Mouse (Mus musculus): ENCODE measurements around the gene Naa15. TPM values are rescaled to one million over a fixed set of nuclear protein-coding genes. Genes with fewer than 3 reads are reported as not detected.

Gene Naa15
- polyA plus RNA-seq, 1 experiment from 2014 or later, result 32.6 TPM

DNA sequence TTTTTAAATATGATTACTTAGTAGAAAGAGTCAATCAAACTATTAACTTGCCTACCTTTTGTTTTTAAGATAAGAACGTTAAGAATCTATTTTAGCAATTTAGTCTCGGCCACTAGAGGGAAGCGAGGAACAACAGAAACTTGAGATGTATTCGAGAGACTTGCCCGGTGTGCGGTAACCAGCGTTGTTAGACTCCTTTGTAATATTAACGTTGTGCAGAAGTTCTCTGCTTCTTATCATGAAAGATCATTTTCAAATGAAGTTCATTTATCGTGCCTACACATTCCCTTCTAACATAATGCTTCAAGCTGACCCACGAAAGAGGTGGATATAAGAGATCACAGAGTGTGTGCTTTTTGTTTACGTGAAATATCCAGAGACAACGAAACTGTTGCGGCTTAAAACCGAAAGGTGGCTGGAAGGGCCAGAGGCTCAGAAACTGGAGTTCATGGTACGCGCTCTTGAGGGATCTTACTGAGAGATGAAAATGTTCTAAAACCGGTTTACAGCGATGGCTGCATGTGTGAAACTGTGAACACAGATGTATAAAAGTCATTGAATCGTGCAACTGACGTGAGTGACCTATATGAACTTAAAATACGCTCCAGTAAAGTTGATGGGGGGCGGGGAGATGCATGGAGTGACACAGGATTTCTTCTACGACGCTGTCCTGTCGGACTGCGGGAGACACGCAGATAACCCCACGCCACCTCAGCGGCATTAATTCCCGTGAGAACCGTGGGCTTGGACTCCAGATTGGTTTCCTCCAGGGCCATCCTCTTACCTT lies 36.9 kb upstream of the Naa15 start:
- H3K4me3 ChIP-seq (ENCODE audit: low read length), result peak overlapping the region; percentile 27
- no peaks in the 10 kb centered on the region for H3K27me3 ChIP-seq (replicated peaks; ENCODE audit: control insufficient read depth, insufficient read depth, low read length)
- no peaks in the 10 kb centered on the region for H3K36me3 ChIP-seq (ENCODE audit: control insufficient read depth, insufficient read depth, low read length)
- H3K9ac ChIP-seq (ENCODE audit: low read depth, low read length), result peak overlapping the region; percentile 14; the same call in 1 of the 2 replicates
- no peaks in the 10 kb centered on the region for H3K4me1 ChIP-seq (ENCODE audit: control insufficient read depth, insufficient read depth, low read depth, low read length)
- no peaks in the 10 kb centered on the region for H3K9me3 ChIP-seq (ENCODE audit: control insufficient read depth, low read length)
- WGBS, result 49% methylated on average over 31 of the region's 31 CpGs
- ATAC-seq, result no peak
- H3K27ac ChIP-seq (ENCODE audit: low read depth, low read length), result no peak overlapping the region
- peak overlapping the region; percentile 51 for H3K4me2 ChIP-seq (ENCODE audit: low read length)

DNA sequence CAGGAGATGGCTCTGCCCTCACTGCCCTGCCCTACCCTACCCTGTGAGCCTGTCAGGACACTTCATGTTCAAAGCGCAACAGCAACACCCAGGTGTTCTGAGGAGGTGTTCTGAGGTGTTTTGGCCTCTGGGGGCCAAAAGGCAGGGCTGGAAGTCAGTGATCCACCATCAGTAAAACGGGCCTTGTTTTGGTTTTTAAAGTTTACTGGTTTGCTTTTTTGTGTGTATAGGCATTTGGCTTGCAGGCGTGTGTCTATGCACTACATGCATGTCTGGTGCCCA lies 36.3 kb upstream of the Naa15 start:
- ATAC-seq, result no peak
- H3K9ac ChIP-seq (ENCODE audit: low read depth, low read length), result no peak overlapping the region
- no peaks in the 10 kb centered on the region for H3K9me3 ChIP-seq (ENCODE audit: control insufficient read depth, low read length)
- no peaks in the 10 kb centered on the region for H3K27me3 ChIP-seq (replicated peaks; ENCODE audit: control insufficient read depth, insufficient read depth, low read length)
- H3K27ac ChIP-seq (ENCODE audit: low read depth, low read length), result no peak overlapping the region
- H3K4me3 ChIP-seq (ENCODE audit: low read length), result no peak overlapping the region
- no peaks in the 10 kb centered on the region for H3K4me1 ChIP-seq (ENCODE audit: control insufficient read depth, insufficient read depth, low read depth, low read length)
- no peaks in the 10 kb centered on the region for H3K36me3 ChIP-seq (ENCODE audit: control insufficient read depth, insufficient read depth, low read length)
- H3K4me2 ChIP-seq (ENCODE audit: low read length), result peak overlapping the region; percentile 51
- 85% methylated on average over 3 of the region's 3 CpGs for WGBS

DNA sequence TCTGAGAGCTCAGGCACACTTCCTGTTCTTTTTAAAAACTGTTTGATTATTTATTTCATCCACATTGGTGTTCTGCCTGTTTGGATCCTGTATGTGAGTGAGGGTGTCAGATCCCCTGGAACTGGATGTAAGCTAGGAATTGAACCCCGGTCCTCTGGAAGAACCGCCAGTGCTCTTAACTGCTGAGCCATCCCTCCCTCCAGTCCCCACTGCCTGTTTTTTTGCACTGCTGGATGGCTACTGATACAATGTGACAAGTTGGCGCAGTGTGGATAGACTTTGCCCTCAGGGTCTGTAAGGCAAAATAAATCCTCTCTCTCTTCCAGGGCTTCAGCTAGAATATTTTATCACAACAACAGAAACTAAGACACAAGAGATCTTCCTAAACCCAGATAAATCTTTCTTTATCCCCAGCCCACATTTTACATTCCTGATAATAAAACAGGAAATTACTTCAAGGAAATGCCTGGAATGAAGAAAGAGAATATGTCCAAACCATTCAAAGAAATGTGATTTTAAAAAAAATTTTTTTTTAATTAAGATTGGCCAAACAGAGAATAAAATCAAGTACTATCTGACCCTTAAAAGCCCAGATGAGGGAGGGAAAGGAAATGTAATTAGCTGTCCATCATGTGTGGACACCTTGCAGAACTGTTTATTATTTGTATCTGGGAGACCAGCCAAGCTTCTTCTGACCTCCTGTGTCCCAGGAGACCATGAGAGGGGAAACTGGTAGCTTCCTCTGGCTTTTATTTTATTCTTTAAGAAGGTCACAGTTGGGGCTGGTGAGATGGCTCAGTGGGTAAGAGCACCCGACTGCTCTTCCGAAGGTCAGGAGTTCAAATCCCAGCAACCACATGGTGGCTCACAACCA lies 34.9 kb upstream of the Naa15 start:
- H3K4me2 ChIP-seq (ENCODE audit: low read length), result no peak overlapping the region
- H3K36me3 ChIP-seq (ENCODE audit: control insufficient read depth, insufficient read depth, low read length), result no peaks in the 10 kb centered on the region
- no peaks in the 10 kb centered on the region for H3K9me3 ChIP-seq (ENCODE audit: control insufficient read depth, low read length)
- H3K4me3 ChIP-seq (ENCODE audit: low read length), result no peak overlapping the region
- no peak for ATAC-seq
- H3K4me1 ChIP-seq (ENCODE audit: control insufficient read depth, insufficient read depth, low read depth, low read length), result no peaks in the 10 kb centered on the region
- H3K27ac ChIP-seq (ENCODE audit: low read depth, low read length), result no peak overlapping the region
- 66% methylated on average over 5 of the region's 5 CpGs for WGBS
- no peak overlapping the region for H3K9ac ChIP-seq (ENCODE audit: low read depth, low read length)
- H3K27me3 ChIP-seq (replicated peaks; ENCODE audit: control insufficient read depth, insufficient read depth, low read length), result no peaks in the 10 kb centered on the region

DNA sequence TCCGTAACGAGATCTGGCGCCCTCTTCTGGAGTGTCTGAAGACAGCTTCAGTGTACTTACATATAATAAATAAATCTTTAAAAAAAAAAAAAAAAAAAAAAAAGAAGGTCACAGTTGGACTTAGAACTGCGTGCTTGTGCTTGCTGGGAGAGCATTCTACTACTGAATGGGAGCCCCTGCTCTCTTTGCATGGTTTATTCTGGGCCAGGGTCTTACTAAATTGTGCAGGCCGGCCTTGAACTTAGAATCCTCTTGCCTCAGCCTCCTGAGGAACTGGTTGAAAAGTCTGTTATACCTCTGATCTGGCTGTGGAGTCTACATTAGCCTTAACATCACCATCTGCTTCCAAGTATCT lies 34.3 kb upstream of the Naa15 start:
- Histone ChIP-seq H3K4me2 (ENCODE audit: low read length) (no peak overlapping the region), H3K9ac (ENCODE audit: low read depth, low read length) (no peak overlapping the region), H3K4me3 (ENCODE audit: low read length) (no peak overlapping the region), H3K9me3 (ENCODE audit: control insufficient read depth, low read length) (no peaks in the 10 kb centered on the region), H3K4me1 (ENCODE audit: control insufficient read depth, insufficient read depth, low read depth, low read length) (no peaks in the 10 kb centered on the region), H3K27me3 (replicated peaks; ENCODE audit: control insufficient read depth, insufficient read depth, low read length) (no peaks in the 10 kb centered on the region), H3K27ac (ENCODE audit: low read depth, low read length) (no peak overlapping the region), H3K36me3 (ENCODE audit: control insufficient read depth, insufficient read depth, low read length) (no peaks in the 10 kb centered on the region)
- no peak for ATAC-seq
- WGBS, result 77% methylated on average over 2 of the region's 5 CpGs

DNA sequence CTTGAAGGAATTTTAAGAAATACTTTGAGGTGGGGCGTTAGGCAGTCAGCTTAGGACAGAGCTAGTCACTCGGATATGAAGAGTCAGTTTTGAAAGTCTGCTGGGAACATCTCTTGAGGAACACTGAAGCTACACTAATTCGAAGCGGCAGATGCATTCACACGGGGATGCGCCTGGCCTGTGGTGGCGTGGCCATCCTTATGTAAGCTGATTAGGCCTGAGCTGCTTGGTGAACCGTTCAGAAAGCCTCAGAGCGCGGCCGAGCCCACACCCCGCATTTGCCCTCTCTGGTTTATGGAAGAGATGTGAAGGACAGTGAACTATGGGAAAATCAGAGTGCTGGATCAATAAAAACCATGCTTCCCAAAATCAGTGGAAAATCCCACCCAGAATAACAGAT lies 31.5 kb upstream of the Naa15 start:
- Histone ChIP-seq H3K4me1 (ENCODE audit: control insufficient read depth, insufficient read depth, low read depth, low read length) (no peaks in the 10 kb centered on the region), H3K9ac (ENCODE audit: low read depth, low read length) (no peak overlapping the region), H3K4me2 (ENCODE audit: low read length) (no peak overlapping the region), H3K27ac (ENCODE audit: low read depth, low read length) (no peak overlapping the region), H3K4me3 (ENCODE audit: low read length) (no peak overlapping the region), H3K36me3 (ENCODE audit: control insufficient read depth, insufficient read depth, low read length) (no peaks in the 10 kb centered on the region), H3K9me3 (ENCODE audit: control insufficient read depth, low read length) (no peaks in the 10 kb centered on the region), H3K27me3 (replicated peaks; ENCODE audit: control insufficient read depth, insufficient read depth, low read length) (no peaks in the 10 kb centered on the region; the same call in 1 of the 2 replicates)
- ATAC-seq, result peak; percentile 67
- WGBS, result 53% methylated on average over 12 of the region's 12 CpGs

- 46% methylated on average over 12 of the region's 12 CpGs for WGBS
- Histone ChIP-seq H3K9me3 (ENCODE audit: control insufficient read depth, low read length) (no peaks in the 10 kb centered on the region), H3K4me2 (ENCODE audit: low read length) (no peak overlapping the region), H3K4me1 (ENCODE audit: control insufficient read depth, insufficient read depth, low read depth, low read length) (peaks cover 5% of the 10 kb centered on the region), H3K4me3 (ENCODE audit: low read length) (no peak overlapping the region), H3K27me3 (replicated peaks; ENCODE audit: control insufficient read depth, insufficient read depth, low read length) (no peaks in the 10 kb centered on the region; the same call in 1 of the 2 replicates), H3K9ac (ENCODE audit: low read depth, low read length) (no peak overlapping the region), H3K27ac (ENCODE audit: low read depth, low read length) (no peak overlapping the region), H3K36me3 (ENCODE audit: control insufficient read depth, insufficient read depth, low read length) (no peaks in the 10 kb centered on the region)
- ATAC-seq, result peak; percentile 29; the same call in 1 of the 2 replicates
These were observed 28.4 kb upstream of the Naa15 start for GRCm38 (mm10) chr3:51386441-51387133.

DNA sequence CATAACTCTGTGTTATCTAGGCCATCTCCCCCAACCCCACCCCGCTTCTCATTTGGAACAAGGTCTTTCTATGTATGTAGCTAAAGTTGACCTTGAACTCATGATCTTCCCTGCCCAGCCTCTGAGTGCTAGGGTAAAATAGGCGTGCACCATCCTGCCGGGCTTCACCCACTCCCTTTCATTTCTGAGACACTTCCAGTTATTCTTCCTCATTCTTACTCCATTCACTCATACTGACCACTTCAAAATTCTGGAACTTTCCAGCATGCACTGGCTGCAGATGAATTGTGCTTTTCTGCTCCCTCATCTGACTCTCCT lies 27.9 kb upstream of the Naa15 start:
- Histone ChIP-seq H3K4me1 (ENCODE audit: control insufficient read depth, insufficient read depth, low read depth, low read length) (peaks cover 5% of the 10 kb centered on the region), H3K9me3 (ENCODE audit: control insufficient read depth, low read length) (no peaks in the 10 kb centered on the region), H3K27ac (ENCODE audit: low read depth, low read length) (no peak overlapping the region), H3K36me3 (ENCODE audit: control insufficient read depth, insufficient read depth, low read length) (no peaks in the 10 kb centered on the region), H3K27me3 (replicated peaks; ENCODE audit: control insufficient read depth, insufficient read depth, low read length) (no peaks in the 10 kb centered on the region; the same call in 1 of the 2 replicates), H3K9ac (ENCODE audit: low read depth, low read length) (no peak overlapping the region), H3K4me2 (ENCODE audit: low read length) (no peak overlapping the region), H3K4me3 (ENCODE audit: low read length) (no peak overlapping the region)
- WGBS, result 71% methylated on average over 3 of the region's 3 CpGs
- no peak for ATAC-seq

- no peak overlapping the region for H3K4me3 ChIP-seq (ENCODE audit: low read length)
- no peaks in the 10 kb centered on the region; the same call in 1 of the 2 replicates for H3K27me3 ChIP-seq (replicated peaks; ENCODE audit: control insufficient read depth, insufficient read depth, low read length)
- H3K9ac ChIP-seq (ENCODE audit: low read depth, low read length), result no peak overlapping the region
- H3K9me3 ChIP-seq (ENCODE audit: control insufficient read depth, low read length), result no peaks in the 10 kb centered on the region
- H3K4me1 ChIP-seq (ENCODE audit: control insufficient read depth, insufficient read depth, low read depth, low read length), result peaks cover 5% of the 10 kb centered on the region
- H3K4me2 ChIP-seq (ENCODE audit: low read length), result no peak overlapping the region
- ATAC-seq, result no peak
- no peak overlapping the region for H3K27ac ChIP-seq (ENCODE audit: low read depth, low read length)
- 60% methylated on average over 8 of the region's 8 CpGs for WGBS
- no peaks in the 10 kb centered on the region for H3K36me3 ChIP-seq (ENCODE audit: control insufficient read depth, insufficient read depth, low read length)
These were observed 27.0 kb upstream of the Naa15 start for GRCm38 (mm10) chr3:51387868-51388381.

DNA sequence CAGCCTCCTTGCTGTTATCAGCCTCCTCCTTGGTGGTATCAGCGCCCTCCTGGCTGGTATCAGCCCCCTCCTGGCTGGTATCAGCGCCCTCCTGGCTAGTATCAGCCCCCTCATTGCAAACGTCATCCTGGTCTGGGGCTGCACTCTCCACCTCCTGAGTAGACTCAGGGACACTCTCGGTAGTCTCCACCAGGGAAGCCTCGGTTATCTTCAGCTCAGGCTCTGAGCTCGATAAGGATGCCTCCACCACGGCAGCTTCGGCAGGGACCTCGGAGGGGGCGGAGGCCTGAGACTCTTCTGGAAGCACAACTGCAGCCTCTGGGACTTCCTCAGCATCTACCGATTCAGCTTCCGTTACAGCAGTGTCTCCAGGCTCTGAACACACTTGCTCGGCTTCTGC lies 26.0 kb upstream of the Naa15 start:
- H3K9ac ChIP-seq (ENCODE audit: low read depth, low read length), result peak overlapping the region; percentile 46
- WGBS, result 6% methylated on average over 13 of the region's 13 CpGs
- peak; percentile 63; the same call in 1 of the 2 replicates for ATAC-seq

More for the DNA sequence above, 26.0 kb upstream of the Naa15 start:
- Histone ChIP-seq H3K4me3 (ENCODE audit: low read length) (peak overlapping the region; percentile 27), H3K4me1 (ENCODE audit: control insufficient read depth, insufficient read depth, low read depth, low read length) (peaks cover 5% of the 10 kb centered on the region), H3K36me3 (ENCODE audit: control insufficient read depth, insufficient read depth, low read length) (no peaks in the 10 kb centered on the region), H3K27ac (ENCODE audit: low read depth, low read length) (no peak overlapping the region), H3K9me3 (ENCODE audit: control insufficient read depth, low read length) (no peaks in the 10 kb centered on the region), H3K4me2 (ENCODE audit: low read length) (peak overlapping the region; percentile 47), H3K27me3 (replicated peaks; ENCODE audit: control insufficient read depth, insufficient read depth, low read length) (no peaks in the 10 kb centered on the region; the same call in 1 of the 2 replicates)

All from hindbrain, embryonic 16.5 days (tissue).